Mouse (Mus musculus) megakaryocyte, embryonic 14.5 days (primary cell): ENCODE measurements around the gene Mob2.

ENCODE experiments used
- FLI1 ChIP-seq: IDR thresholded peaks from 2 replicates; pipeline ENCODE4 v1.6.1; 2012; ENCODE audit warnings: low read length, inconsistent platforms, mixed read lengths
- GATA1 ChIP-seq: IDR thresholded peaks from 3 replicates; pipeline ENCODE4 v1.6.1; 2012; ENCODE audit warnings: mixed read lengths, low read length, inconsistent platforms, borderline replicate concordance

DNA sequence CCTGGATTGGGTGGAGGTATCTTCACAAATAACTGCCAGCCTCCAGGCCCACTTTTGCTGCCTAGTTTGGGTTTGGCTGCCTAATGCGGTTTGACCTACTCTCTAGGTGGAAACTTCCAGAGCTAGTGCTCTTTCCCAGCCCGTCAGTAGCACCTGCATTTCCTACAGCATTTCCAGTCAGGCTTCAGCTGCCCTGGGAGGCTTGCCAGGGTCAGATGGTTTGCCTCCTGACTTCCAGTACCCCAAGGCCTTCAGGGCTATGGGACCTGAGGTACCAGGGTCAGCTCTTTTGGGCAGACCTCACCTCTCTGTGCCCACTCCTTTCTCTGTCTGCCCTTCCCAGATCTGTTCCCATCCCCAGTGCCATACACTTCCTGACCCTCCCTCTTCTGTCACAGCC is 99.9 kb downstream of the Mob2 start:
- TF ChIP-seq FLI1 = no peak
- no peak for TF ChIP-seq GATA1
